Mouse (Mus musculus): ENCODE measurements around the gene Oxct2b.

DNA sequence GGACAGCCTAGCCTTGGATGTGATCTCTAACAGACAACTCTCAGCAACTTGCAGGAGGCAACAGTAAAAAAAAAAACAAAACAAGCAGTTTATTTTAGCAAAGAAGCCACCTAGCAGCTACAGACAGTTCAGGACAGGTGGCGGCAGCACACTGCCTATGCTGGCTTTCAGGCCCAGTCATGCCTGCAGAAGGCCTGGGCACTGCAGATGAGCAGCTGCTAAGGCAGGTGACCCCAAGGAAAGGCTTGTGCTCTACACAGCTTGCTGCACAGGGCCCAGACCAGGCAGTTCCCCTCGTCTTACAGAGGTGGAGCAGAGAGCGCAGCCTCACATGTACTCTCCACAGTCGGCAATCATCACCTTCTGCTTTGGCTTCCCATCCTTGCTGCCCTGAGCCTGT lies 11.0 kb downstream of the Oxct2b start:
- TF ChIP-seq CTCF (IDR thresholded peaks at IDR 0.05; ENCODE audit: extremely low read depth, insufficient read length, insufficient replicate concordance, low read depth, low read length) (no peak), POLR2A (IDR thresholded peaks at IDR 0.05; ENCODE audit: low read depth, low read length) (no peak)

Data from small intestine, adult 2 months (tissue).